Mouse (Mus musculus) inflammation-experienced regulatory T-cells, adult 6 months (primary cell): ENCODE results near the gene Ctbs. TPM values are rescaled to one million over a fixed set of nuclear protein-coding genes. Genes with fewer than 3 reads are reported as not detected.
"Not testable (repeated sequence)": the region's sequence is repeated elsewhere in the genome, so short reads cannot be mapped to it uniquely, and the experiment has no call there.

Experiments used
- ATAC-seq: one replicate; pipeline ENCODE4 v1.8.0; 2017
- polyA plus RNA-seq, 3 experiments: library from polyadenylated mRNA; unstranded; fragments of 100-300 nt; shearing (Covaris generic); gene quantifications; one replicate each; pipeline ENCODE4 v1.2.1; 2017

The Ctbs gene
- 10 to 100 TPM in 1 of 3 experiments, 1 to 10 TPM in 2; 5.9 to 10.2 (median 7.2) TPM for polyA plus RNA-seq

GRCm38 (mm10) chr3:146449745-146450250 is at the start of gene Ctbs:
Gene Ctbs (plus strand): TSS chr3:146449795.
- no peak for ATAC-seq

- ATAC-seq: no peak
These were observed 45.8 kb upstream of the Ctbs start for GRCm38 (mm10) chr3:146403770-146404169.

DNA sequence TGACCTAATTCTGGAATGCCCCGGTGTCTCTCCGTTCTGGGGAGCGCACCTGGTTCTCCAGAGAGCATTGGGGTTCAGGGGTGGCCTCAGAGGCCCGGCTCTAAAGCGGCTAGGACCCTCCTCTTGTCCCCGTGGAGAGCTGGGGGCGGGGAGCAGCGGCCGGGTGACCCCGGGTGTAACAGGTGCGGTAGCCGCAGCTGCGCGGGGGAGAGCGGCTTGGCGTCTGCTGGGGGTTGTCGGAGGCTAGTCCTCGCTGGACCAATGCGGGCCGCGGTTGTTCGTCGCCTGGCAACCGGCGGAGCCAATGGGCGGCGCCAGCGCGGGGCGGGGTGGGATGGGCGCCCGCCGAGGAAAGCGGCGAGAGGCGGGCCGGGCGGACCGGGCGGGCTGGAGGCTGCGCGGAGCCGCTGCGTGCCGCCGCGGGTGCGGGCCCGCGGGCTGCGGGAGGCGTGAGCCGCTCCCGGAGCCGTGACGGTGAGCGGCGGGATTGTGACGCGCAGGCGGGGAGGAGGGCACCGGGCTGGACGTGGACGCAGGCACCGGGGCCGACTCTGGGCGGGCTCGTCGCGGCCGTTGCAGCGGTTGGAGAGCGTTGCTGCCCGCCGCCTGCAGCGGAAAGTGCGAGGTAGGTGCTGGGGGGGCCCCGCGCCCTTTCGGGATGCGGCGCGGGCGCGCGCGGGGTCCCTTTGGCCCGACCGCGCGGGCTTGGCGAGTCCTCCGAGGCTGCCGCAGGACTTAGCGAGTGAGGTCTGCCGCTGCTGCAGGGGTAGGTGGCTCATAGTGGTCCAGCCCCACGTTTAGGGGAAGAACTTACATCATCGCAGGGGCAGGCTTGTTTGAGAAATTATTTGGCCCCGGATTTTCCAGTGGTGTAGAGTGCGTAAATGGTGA is 45.0 kb upstream of the Ctbs start, which contains the start of gene Ssx2ip:
Ssx2ip (plus strand) TSS at position 332 of the 891 bp plus-strand sequence.
- peak; percentile 94 for ATAC-seq

DNA sequence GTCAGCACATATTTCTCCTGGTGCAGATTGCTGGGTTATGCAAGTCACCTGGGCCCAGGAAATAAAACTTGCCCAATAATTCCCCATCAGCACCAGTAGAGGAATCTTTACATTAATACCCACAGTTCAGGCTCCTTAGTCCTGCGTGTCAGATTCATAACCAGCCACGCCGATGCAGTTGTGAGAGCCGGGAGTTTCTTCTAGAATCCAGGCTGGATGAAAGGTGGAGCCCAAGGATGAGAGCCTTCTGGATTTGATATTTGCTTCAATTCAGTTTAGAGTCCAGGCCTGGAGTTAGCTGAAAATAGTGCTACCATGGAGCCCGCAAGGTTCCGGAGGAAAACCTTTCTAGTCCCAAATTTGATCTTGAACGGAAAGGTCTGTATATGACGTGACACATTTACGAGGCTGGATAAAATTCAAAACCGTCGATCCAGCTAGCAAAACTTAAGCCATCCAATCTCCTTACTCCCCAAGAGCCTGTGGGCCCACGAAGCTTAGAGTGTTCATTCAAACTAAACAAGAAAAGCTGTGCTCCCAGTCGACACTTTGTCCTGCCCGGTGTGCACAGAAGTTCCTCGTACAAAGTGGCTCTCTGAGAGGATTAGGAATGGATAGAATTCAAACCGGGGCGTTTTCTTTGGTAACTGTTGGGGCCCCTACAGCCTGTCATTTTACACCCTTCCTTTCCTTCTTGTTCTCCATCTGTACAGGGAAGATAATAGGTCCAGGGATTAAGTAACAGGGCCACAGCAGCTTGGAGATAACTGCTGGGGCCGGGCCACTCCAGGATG is 44.2 kb upstream of the Ctbs start:
- ATAC-seq: no peak

DNA sequence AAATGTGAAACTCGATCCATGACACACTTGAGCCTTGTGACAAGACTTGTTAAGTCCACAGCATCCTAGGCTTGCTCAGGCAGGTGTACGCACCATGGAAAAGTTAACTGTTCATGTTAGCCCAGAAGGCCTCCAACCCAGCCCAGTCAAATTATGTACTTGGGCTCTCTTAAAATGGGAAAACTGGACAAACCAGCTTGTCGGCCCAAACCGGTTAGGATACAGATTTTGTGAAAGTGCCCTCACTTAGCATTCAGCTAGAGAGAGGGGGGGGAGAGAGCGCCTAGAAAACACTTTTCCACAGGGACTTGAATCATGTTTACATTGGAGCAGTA is 43.6 kb upstream of the Ctbs start:
- ATAC-seq: no peak

DNA sequence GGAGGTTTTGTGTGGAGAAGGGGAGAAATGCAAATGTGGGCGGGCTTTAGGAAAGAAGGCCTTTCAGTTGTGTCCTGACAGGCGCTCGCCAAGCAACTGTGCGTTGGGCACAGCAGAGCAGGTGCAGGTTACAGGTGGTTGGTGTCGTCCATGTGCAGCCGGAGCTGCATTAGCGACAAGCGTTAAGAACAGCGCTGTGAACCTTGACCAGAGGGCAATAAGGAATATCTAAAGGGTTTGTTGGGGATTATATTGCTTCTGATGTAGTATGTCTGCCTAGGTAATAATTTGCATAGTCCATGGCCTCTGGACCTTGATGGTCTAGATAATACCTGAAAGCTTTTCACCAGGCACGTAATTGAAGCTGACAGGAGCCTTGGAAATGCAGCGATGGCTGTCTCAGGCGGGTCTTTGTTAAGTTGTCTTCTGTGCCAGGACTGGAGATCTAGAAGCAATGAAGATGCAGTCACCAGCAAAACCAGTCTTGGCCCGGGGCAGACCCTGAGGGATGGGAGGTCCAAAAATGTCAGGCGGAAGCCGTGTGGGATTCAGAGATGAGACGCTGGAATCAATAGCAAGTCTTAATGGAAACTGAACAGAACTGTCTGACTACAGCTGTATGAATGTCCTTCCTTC is 42.4 kb upstream of the Ctbs start:
- no peak for ATAC-seq

GRCm38 (mm10) chr3:146410114-146410513 is 39.5 kb upstream of the Ctbs start:
- no peak for ATAC-seq

DNA sequence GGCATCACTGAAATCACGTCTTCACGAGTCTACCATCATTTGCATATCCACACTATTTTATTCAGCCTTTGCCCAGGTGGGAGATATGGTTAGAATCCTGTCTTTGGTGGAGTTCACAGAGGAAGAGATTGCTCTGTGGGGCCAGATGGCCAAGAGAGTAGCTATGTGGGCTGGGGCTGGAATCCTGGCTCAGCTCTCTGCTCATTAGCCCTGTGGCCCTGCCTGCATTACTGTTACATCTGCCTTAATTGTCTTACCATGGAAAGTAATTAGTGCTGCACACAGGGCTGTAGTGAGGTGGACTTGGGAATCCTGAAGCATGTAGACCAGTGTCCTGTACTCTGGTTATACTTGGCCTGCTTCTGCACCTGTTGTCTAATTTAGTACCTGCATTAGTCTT is 37.6 kb upstream of the Ctbs start:
- no peak for ATAC-seq

- no peak for ATAC-seq
These were observed 37.1 kb upstream of the Ctbs start for GRCm38 (mm10) chr3:146412480-146412879.

GRCm38 (mm10) chr3:146413016-146413415 is 36.6 kb upstream of the Ctbs start:
- no peak for ATAC-seq

DNA sequence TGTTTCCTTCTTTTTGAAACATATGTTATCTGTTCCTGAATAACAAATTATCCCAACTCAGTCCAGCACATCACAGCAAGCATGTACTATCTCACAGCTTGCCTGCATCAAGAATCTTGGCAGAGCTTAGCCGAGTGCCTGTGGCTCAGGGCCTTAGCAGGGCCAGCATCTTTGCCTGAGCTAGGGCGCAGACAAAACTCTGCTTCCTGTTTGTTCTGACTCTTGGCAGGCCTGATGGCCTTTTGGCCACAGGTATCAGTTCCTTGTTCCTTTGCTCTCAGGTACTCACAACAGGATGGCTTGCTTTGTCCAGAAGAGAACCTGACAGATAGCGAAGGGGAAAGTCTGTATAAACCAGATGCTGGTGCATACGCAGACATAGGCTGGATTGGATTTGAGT is 35.6 kb upstream of the Ctbs start:
- ATAC-seq: no peak

DNA sequence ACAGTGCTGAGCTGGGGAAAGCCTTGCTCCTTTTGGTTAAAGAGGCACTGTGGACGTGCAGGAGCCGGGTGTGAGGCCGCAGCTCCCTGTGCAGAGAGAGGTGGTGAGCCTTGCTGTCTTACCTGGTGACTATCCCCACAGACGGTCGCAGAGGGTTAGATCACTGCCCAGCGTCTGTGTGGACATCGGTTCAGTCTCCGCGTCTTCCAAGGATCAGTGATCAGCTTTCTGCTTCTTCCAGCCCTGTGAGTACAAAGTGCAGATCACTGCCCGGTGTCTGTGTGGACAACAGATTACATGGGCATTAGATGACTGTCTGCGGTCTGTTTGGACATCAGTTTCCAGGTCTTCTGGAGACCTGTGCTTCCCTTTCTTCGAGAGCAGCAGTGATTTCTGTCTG is 35.0 kb upstream of the Ctbs start:
- no peak for ATAC-seq

- ATAC-seq: no peak
These were observed 31.7 kb upstream of the Ctbs start for GRCm38 (mm10) chr3:146417873-146418272.

GRCm38 (mm10) chr3:146418901-146419300 is 30.7 kb upstream of the Ctbs start:
- ATAC-seq: no peak

GRCm38 (mm10) chr3:146419534-146419933 is 30.1 kb upstream of the Ctbs start:
- ATAC-seq: no peak

GRCm38 (mm10) chr3:146419992-146420537 is 29.5 kb upstream of the Ctbs start:
- ATAC-seq: no peak

DNA sequence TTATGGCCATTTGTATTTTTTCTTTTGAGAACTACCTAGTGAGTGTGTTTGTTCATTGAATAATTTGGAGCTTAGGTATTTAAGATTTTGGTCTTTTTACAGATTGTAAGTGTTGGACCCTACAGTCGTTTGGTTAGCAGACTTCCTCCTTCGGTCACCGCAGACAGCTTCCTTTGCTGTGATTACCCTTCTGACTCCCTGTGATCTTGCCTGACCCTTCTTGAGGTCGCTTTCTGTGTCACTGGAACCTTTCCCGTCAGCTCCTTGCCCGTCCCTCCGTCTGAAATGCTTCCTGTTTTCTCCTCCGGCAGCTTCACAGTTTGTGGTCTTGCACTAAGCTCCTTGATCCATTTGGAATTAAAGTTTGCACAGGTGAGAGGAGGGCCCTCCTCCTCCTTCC is 27.8 kb upstream of the Ctbs start:
- peak; percentile 58 for ATAC-seq

GRCm38 (mm10) chr3:146423710-146424109 is 25.9 kb upstream of the Ctbs start:
- no peak for ATAC-seq

GRCm38 (mm10) chr3:146424306-146424900 is 25.2 kb upstream of the Ctbs start:
- ATAC-seq: no peak

DNA sequence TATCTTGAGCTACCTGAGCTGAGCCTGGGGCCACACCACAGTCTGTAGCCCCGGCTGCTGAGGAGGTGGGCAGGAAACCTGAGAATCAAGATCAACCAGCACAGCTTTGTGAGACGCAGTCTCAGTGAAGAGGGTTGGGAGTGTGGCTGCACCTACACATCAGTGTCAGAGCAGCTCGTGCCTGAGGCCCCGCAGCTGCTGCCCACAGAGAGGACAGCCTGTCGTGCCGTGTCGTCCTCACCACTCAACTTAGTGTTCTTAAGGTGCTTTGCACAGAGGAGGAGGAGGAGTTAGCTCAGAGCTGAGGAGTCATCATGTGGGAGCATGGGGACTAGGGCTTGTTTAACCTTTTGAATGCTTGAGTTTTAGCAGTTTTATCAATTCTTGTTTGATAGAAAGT is 23.7 kb upstream of the Ctbs start:
- ATAC-seq: no peak

DNA sequence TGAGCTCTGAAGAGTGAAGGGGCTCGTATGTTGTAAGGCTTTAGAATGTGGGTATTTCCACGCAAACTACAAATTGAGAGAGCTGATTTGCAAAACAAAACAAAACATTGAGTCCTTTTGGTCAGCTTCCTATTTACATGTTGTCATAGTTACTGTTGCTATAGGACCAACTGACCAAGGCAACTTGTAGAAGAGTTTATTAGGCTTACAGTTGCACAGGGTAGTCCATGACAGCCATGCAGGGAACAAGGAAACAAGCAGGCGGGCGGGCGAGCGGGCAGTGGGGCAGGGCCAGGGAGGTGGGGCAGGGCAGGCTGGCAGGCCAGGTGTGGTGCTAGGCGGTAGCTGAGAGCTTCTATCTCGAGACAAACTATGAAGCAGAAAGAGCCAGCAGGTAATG is 23.1 kb upstream of the Ctbs start:
- no peak for ATAC-seq

GRCm38 (mm10) chr3:146433063-146433462 is 16.5 kb upstream of the Ctbs start:
- ATAC-seq: not testable (repeated sequence)
